In the genomic region with DNA sequence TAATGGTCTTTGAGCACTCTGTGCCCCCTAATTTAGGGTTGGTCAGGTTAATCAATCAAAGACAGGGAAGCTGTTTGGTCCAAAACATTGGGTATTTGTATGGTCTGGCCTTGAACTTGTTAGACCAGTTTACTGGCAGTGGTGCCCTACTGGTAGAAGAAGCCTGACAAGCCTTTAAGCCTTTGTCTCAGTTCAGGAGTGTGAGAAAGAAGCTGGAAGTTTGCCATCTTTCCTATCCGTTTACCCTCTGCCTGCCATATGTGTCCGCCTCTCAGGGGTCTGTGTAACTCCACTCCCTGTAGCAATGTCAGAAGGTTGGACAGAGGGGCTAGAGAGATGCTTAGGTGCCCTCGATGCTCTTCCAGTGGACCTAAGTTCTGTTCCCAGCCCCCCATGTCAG, we compare ENCODE assay signal across 25 mouse cellular contexts. TPM values are rescaled to one million over a fixed set of nuclear protein-coding genes. Genes with fewer than 3 reads are reported as not detected.
DNase-seq lines count a peak whose midpoint lies in the region; ATAC-seq and TF ChIP-seq lines count a peak whose summit lies in the region.
"Had no signal": no experiment of that assay in that cellular context is flagged by ENCODE, and none has a peak within 500 bp of the region (broad histone marks: within the 10 kb centered on the region; RNA-seq: fewer than 3 reads in every experiment).

No protein-coding gene starts in this region.

- no peak for TF ChIP-seq CTCF in layer of hippocampus, adult 2 months (conservative IDR thresholded peaks at IDR 0.05)

- ATAC-seq in embryonic facial prominence, embryonic 14.5 days (ENCODE audit: low read depth), result peak; percentile 64; the same call in 1 of the 2 replicates
- ATAC-seq in embryonic facial prominence, embryonic 15.5 days (ENCODE audit: insufficient number of reproducible peaks, low FRiP score, low TSS enrichment, low read depth), result 0 out of 2 replicates have a peak, but pooled peaks have one; percentile 34
- ATAC-seq: activated CD4-positive, CD25-positive, alpha-beta regulatory T cell, adult 4 months; CD4-positive, CD25-positive, alpha-beta regulatory T cell, adult 4 months; forebrain, embryonic 14.5 days; forebrain, embryonic 16.5 days; Patski had no signal

- H3K9ac ChIP-seq in embryonic facial prominence, embryonic 14.5 days (ENCODE audit: low read depth, low read length), result no peak overlapping the region
- H3K9ac ChIP-seq in embryonic facial prominence, embryonic 15.5 days, result no peak overlapping the region
- H3K9ac ChIP-seq: embryonic facial prominence, embryonic 13.5 days; forebrain, embryonic 12.5 days had no signal

- peak; percentile 67 for DNase-seq in embryonic facial prominence, embryonic 14.5 days (ENCODE audit: low spot score)
- DNase-seq in embryonic facial prominence, embryonic 10.5 days (ENCODE audit: low spot score), result no peak
- no peak for DNase-seq in layer of hippocampus, adult 2 months (ENCODE audit: low spot score in 2 of 2)
- DNase-seq in layer of hippocampus, adult 11-12 months (ENCODE audit: low spot score), result no peak
- DNase-seq: adrenal gland, adult 8-10 months; adrenal gland, postnatal 14 days; adrenal gland, postnatal 36 days; B cell, adult 2 months; cerebellum, adult 11-12 months; cerebellum, adult 2 months; cerebellum, adult 9-10 months; cerebellum, postnatal 10 days; cerebellum, postnatal 25 days had no signal

- H3K27me3 ChIP-seq in embryonic facial prominence, embryonic 14.5 days (replicated peaks; ENCODE audit: control insufficient read depth, insufficient read depth, low read length), result no peaks in the 10 kb centered on the region
- H3K27me3 ChIP-seq in embryonic facial prominence, embryonic 10.5 days (replicated peaks; ENCODE audit: low read depth, poor library complexity, severe bottlenecking), result no peaks in the 10 kb centered on the region
- H3K27me3 ChIP-seq in embryonic facial prominence, embryonic 15.5 days, result no peaks in the 10 kb centered on the region
- H3K27me3 ChIP-seq: CH12.LX; embryonic facial prominence, embryonic 13.5 days; forebrain, embryonic 12.5 days; Patski had no signal

- H3K9me3 ChIP-seq in embryonic facial prominence, embryonic 14.5 days (ENCODE audit: control insufficient read depth, low read length), result no peaks in the 10 kb centered on the region
- H3K9me3 ChIP-seq in embryonic facial prominence, embryonic 10.5 days, result no peaks in the 10 kb centered on the region
- no peaks in the 10 kb centered on the region for H3K9me3 ChIP-seq in embryonic facial prominence, embryonic 15.5 days (replicated peaks)
- H3K9me3 ChIP-seq: embryonic facial prominence, embryonic 13.5 days; forebrain, embryonic 10.5 days; forebrain, embryonic 12.5 days; G1E had no signal

- no peak overlapping the region for H3K27ac ChIP-seq in embryonic facial prominence, embryonic 14.5 days (replicated peaks; ENCODE audit: low read depth, low read length)
- H3K27ac ChIP-seq in embryonic facial prominence, embryonic 10.5 days (replicated peaks), result no peak overlapping the region
- H3K27ac ChIP-seq in layer of hippocampus, adult 2 months, result peak overlapping the region; percentile 63; the same call in 1 of the 2 replicates
- no peak overlapping the region for H3K27ac ChIP-seq in embryonic facial prominence, embryonic 15.5 days (replicated peaks)
- H3K27ac ChIP-seq: embryonic facial prominence, embryonic 13.5 days; forebrain, embryonic 10.5 days; forebrain, embryonic 12.5 days had no signal

- H3K4me3 ChIP-seq in embryonic facial prominence, embryonic 14.5 days (ENCODE audit: low read depth, low read length), result no peak overlapping the region
- H3K4me3 ChIP-seq in embryonic facial prominence, embryonic 10.5 days, result no peak overlapping the region
- H3K4me3 ChIP-seq in layer of hippocampus, adult 2 months, result no peak overlapping the region
- H3K4me3 ChIP-seq in embryonic facial prominence, embryonic 15.5 days (replicated peaks), result no peak overlapping the region
- H3K4me3 ChIP-seq: embryonic facial prominence, embryonic 13.5 days; erythroblast, embryonic 14.5 days; forebrain, embryonic 10.5 days; forebrain, embryonic 12.5 days had no signal

- peaks cover 10% of the 10 kb centered on the region; the same call in 1 of the 2 replicates for H3K4me1 ChIP-seq in embryonic facial prominence, embryonic 14.5 days (ENCODE audit: control insufficient read depth, insufficient read depth, low read length)
- H3K4me1 ChIP-seq in embryonic facial prominence, embryonic 10.5 days, result peaks cover 37% of the 10 kb centered on the region
- peaks cover 36% of the 10 kb centered on the region for H3K4me1 ChIP-seq in embryonic facial prominence, embryonic 15.5 days

- no peak overlapping the region for H3K4me2 ChIP-seq in embryonic facial prominence, embryonic 14.5 days (ENCODE audit: low read depth, low read length)
- no peak overlapping the region for H3K4me2 ChIP-seq in embryonic facial prominence, embryonic 15.5 days (replicated peaks)
- H3K4me2 ChIP-seq: embryonic facial prominence, embryonic 13.5 days; forebrain, embryonic 12.5 days had no signal

- H3K36me3 ChIP-seq in embryonic facial prominence, embryonic 14.5 days (ENCODE audit: control insufficient read depth, insufficient read depth, low read length), result peaks cover 72% of the 10 kb centered on the region
- H3K36me3 ChIP-seq in embryonic facial prominence, embryonic 10.5 days (replicated peaks), result peaks cover 83% of the 10 kb centered on the region
- peaks cover 56% of the 10 kb centered on the region for H3K36me3 ChIP-seq in embryonic facial prominence, embryonic 15.5 days

- 53% methylated on average over 3 of the region's 3 CpGs for WGBS in embryonic facial prominence, embryonic 14.5 days
- WGBS in embryonic facial prominence, embryonic 10.5 days, result 82% methylated on average over 3 of the region's 3 CpGs
- WGBS in embryonic facial prominence, embryonic 15.5 days, result 53% methylated on average over 3 of the region's 3 CpGs

RNA-seq across cellular contexts. Expression of a gene that starts 15.1 kb away (rescaled TPM):
- 237 and 260 TPM in 2 replicates for polyA plus RNA-seq in embryonic facial prominence, embryonic 14.5 days (2014; fragmentation: Nextera tagmentation; extraction: Ambion mirVana)
- polyA plus RNA-seq in embryonic facial prominence, embryonic 10.5 days (2016; fragmentation: Nextera tagmentation; extraction: Ambion mirVana), result 234 and 245 TPM in 2 replicates
- total RNA-seq in layer of hippocampus, adult 2 months (2021), result 100 to 1,000 TPM; 181 TPM
- polyA plus RNA-seq in embryonic facial prominence, embryonic 15.5 days (2015; fragmentation: Nextera tagmentation; extraction: Ambion mirVana), result 258 and 285 TPM in 2 replicates
